Mouse (Mus musculus): ENCODE results near the gene Uap1l1. TPM values are rescaled to one million over a fixed set of nuclear protein-coding genes. Genes with fewer than 3 reads are reported as not detected.
"Not testable (repeated sequence)": the region's sequence is repeated elsewhere in the genome, so short reads cannot be mapped to it uniquely, and the experiment has no call there.

The Uap1l1 gene
- total RNA-seq (2018; cell fraction: chromatin; rRNA removed): 100 to 1,000 TPM in 17 of 26 experiments, 10 to 100 TPM in 9; 48.0 to 345 (median 127) TPM
- 100 to 1,000 TPM; 115 to 202 (median 152) TPM for total RNA-seq (2018; cell fraction: cytosol; rRNA removed)
- total RNA-seq (2018; cell fraction: nucleus; rRNA removed): 100 to 1,000 TPM in 23 of 26 experiments, 10 to 100 TPM in 3; 84.1 to 302 (median 139) TPM
- 55.8 to 128 TPM (median 119 TPM) in 3 replicates for polyA plus RNA-seq (2018)

- H3K79me2 ChIP-seq (ENCODE audit: inconsistent target): peaks cover 39% of the 10 kb centered on the region
- under 1% methylated on average over 45 of the region's 54 CpGs for WGBS (ENCODE audit: missing documents)
- H3K27ac ChIP-seq: peak within 1 kb of the TSS; percentile 81
- H3K4me3 ChIP-seq (ENCODE audit: inconsistent target): peak within 1 kb of the TSS; percentile 94
- H3K36me3 ChIP-seq (ENCODE audit: inconsistent target): peaks cover 43% of the 10 kb centered on the region
Observed at GRCm38 (mm10) chr2:25365091-25365761, at the start of gene Uap1l1. Uap1l1 (minus strand) TSS chr2:25365682.

- not testable (repeated sequence) for H3K27ac ChIP-seq; H3K79me2 ChIP-seq (ENCODE audit: inconsistent target); H3K4me3 ChIP-seq (ENCODE audit: inconsistent target)
Observed at GRCm38 (mm10) chr2:25413436-25413835, 48.0 kb upstream of the Uap1l1 start.

DNA sequence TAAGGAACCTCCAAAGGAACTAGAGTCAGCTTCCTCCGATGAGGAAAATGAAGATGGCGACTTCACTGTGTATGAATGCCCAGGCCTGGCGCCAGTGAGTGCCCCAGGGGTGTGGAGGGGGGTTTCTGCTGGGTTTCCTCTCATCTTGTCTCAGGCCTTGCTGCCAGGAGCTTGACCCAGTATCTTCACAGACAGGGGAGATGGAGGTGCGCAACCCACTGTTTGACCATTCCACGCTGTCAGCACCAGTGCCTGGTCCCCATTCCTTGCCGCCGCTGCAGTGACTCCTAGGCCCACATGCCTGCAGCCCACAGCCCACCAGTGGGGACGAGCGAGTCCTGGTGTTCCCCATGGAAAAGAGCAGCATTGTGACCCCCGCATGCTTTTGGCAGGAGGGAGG is 43.4 kb upstream of the Uap1l1 start:
- H3K79me2 ChIP-seq (ENCODE audit: inconsistent target): no peaks in the 10 kb centered on the region
- H3K36me3 ChIP-seq (ENCODE audit: inconsistent target): no peaks in the 10 kb centered on the region
- no peak overlapping the region for H3K4me3 ChIP-seq (ENCODE audit: inconsistent target)
- 89% methylated on average over 7 of the region's 10 CpGs for WGBS (ENCODE audit: missing documents)
- no peak overlapping the region for H3K27ac ChIP-seq

More at GRCm38 (mm10) chr2:25413436-25413835, 48.0 kb upstream of the Uap1l1 start:
- H3K36me3 ChIP-seq (ENCODE audit: inconsistent target): not testable (repeated sequence)

DNA sequence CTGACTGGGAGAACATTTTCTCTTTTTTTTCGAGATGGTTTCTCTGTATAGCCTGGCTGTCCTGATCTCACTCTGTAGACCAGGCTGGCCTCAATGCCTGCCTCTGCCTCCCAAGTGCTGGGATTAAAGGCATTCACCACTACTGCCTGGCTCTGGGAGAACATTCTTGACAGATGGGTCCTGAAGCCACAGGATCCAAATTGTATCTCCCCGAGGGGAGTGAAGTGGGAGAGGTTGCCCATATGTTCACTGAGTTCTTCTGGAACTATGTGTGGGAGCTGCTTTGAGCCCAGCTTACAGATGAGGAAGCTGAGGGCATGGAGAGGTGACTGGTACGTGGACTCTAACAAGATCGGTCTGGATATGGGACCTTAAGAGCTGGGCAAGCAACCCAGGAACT is 38.5 kb upstream of the Uap1l1 start:
- Histone ChIP-seq H3K36me3 (ENCODE audit: inconsistent target) (no peaks in the 10 kb centered on the region), H3K27ac (no peak overlapping the region), H3K4me3 (ENCODE audit: inconsistent target) (no peak overlapping the region), H3K79me2 (ENCODE audit: inconsistent target) (no peaks in the 10 kb centered on the region)
- WGBS (ENCODE audit: missing documents): 76% methylated on average over 4 of the region's 4 CpGs

- 8% methylated on average over 49 of the region's 54 CpGs for WGBS (ENCODE audit: missing documents)
- no peaks in the 10 kb centered on the region for H3K79me2 ChIP-seq (ENCODE audit: inconsistent target)
- H3K27ac ChIP-seq: no peak overlapping the region
- H3K36me3 ChIP-seq (ENCODE audit: inconsistent target): no peaks in the 10 kb centered on the region
- H3K4me3 ChIP-seq (ENCODE audit: inconsistent target): no peak overlapping the region
Observed at GRCm38 (mm10) chr2:25402972-25403601, 37.6 kb upstream of the Uap1l1 start.

DNA sequence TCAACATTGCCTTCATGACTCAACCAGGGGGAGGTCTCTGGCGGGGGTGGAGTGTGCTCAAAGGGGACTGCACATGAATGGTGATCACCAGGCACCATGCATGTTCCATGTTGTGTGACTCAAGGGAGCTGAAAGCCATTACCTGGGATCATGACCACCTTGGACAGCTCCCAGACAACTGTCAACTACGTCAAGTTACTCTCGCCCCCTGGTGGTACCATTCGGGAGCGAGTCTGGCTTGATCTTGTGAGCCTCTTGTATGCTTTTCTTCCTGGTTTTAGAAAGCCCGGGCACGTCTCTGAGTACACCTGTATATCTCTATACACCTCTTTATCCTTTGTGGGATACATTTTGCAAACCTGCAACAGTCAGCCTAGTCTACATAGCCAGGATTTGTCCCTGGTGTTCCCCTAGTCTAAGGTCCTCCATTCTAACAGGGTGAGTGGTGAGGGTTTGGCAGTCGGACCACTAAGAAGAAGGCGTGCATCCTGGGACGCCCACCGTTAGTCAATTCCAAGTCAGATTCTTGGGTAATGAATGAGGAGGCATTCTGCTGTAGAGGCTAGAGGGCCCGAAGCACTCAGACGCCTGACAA is 37.0 kb upstream of the Uap1l1 start:
- WGBS (ENCODE audit: missing documents): 3% methylated on average over 13 of the region's 13 CpGs
- H3K79me2 ChIP-seq (ENCODE audit: inconsistent target): no peaks in the 10 kb centered on the region
- H3K27ac ChIP-seq: no peak overlapping the region
- no peaks in the 10 kb centered on the region for H3K36me3 ChIP-seq (ENCODE audit: inconsistent target)
- H3K4me3 ChIP-seq (ENCODE audit: inconsistent target): no peak overlapping the region

GRCm38 (mm10) chr2:25400764-25401163 is 35.3 kb upstream of the Uap1l1 start:
- H3K79me2 ChIP-seq (ENCODE audit: inconsistent target): no peaks in the 10 kb centered on the region
- no peaks in the 10 kb centered on the region for H3K36me3 ChIP-seq (ENCODE audit: inconsistent target)
- H3K27ac ChIP-seq: no peak overlapping the region
- 4% methylated on average over 17 of the region's 17 CpGs for WGBS (ENCODE audit: missing documents)
- H3K4me3 ChIP-seq (ENCODE audit: inconsistent target): no peak overlapping the region

- Histone ChIP-seq H3K36me3 (ENCODE audit: inconsistent target) (no peaks in the 10 kb centered on the region), H3K27ac (no peak overlapping the region), H3K79me2 (ENCODE audit: inconsistent target) (no peaks in the 10 kb centered on the region), H3K4me3 (ENCODE audit: inconsistent target) (no peak overlapping the region)
- WGBS (ENCODE audit: missing documents): 23% methylated on average over 16 of the region's 16 CpGs
Observed at GRCm38 (mm10) chr2:25400291-25400690, 34.8 kb upstream of the Uap1l1 start.

DNA sequence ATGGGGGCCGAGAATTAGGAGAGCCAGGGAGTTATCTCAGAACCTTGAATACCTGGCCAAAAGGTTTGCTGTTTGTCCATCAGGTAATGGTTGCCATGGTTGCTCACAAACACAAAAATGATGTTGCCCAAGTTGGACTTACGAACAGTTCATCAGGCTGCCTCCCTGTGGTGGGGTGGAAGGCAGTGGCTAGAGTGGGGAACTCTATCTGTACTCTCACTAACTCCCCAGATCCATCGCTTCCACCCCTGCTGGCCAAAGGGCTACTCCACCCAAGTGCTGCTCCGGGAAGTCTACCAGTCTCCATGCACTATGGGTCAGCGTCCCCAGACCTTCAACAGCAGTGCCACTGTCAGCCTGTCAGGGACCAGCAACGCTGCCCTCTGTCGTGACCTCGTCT is 33.6 kb upstream of the Uap1l1 start, which contains the start of gene Npdc1:
Npdc1 (plus strand) TSS at position 301 of the 400 bp plus-strand sequence.
- no peak within 1 kb of the TSS for H3K4me3 ChIP-seq (ENCODE audit: inconsistent target)

GRCm38 (mm10) chr2:25398065-25398464 is 32.6 kb upstream of the Uap1l1 start:
- H3K27ac ChIP-seq: no peak overlapping the region
- 96% methylated on average over 7 of the region's 7 CpGs for WGBS (ENCODE audit: missing documents)
- H3K4me3 ChIP-seq (ENCODE audit: inconsistent target): no peak overlapping the region
- H3K79me2 ChIP-seq (ENCODE audit: inconsistent target): no peaks in the 10 kb centered on the region
- no peaks in the 10 kb centered on the region for H3K36me3 ChIP-seq (ENCODE audit: inconsistent target)

More for the DNA sequence above, 33.6 kb upstream of the Uap1l1 start, which contains the start of gene Npdc1:
- Histone ChIP-seq H3K27ac (no peak within 1 kb of the TSS), H3K79me2 (ENCODE audit: inconsistent target) (no peaks in the 10 kb centered on the region), H3K36me3 (ENCODE audit: inconsistent target) (no peaks in the 10 kb centered on the region)
- WGBS (ENCODE audit: missing documents): 83% methylated on average over 8 of the region's 8 CpGs

DNA sequence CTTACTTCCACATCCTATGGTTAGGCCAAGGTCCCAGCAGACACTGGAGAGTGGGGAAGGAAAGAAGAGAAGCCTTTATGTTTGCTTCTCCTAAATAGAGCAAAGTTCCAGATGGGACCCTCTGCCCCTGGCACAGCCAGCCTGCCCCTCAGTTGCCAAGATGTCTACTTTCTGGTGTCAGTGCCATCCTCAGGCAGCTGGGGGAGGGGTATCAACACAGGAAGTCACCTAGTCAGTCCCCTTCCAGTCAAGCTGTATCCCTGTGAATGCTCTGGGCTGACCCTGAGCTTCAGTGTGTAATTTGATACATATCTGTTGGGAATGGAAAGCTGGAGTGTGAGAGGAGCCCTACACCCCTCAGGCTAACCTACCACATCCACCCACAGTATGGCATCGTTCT is 31.5 kb upstream of the Uap1l1 start:
- WGBS (ENCODE audit: missing documents): 83% methylated on average over 1 of the region's 1 CpGs
- Histone ChIP-seq H3K79me2 (ENCODE audit: inconsistent target) (no peaks in the 10 kb centered on the region), H3K36me3 (ENCODE audit: inconsistent target) (no peaks in the 10 kb centered on the region)

GRCm38 (mm10) chr2:25396597-25396983 is 31.1 kb upstream of the Uap1l1 start:
- Histone ChIP-seq H3K27ac (no peak overlapping the region), H3K79me2 (ENCODE audit: inconsistent target) (no peaks in the 10 kb centered on the region), H3K4me3 (ENCODE audit: inconsistent target) (no peak overlapping the region), H3K36me3 (ENCODE audit: inconsistent target) (no peaks in the 10 kb centered on the region)
- WGBS (ENCODE audit: missing documents): 55% methylated on average over 3 of the region's 3 CpGs

More for the DNA sequence above, 31.5 kb upstream of the Uap1l1 start:
- Histone ChIP-seq H3K4me3 (ENCODE audit: inconsistent target) (no peak overlapping the region), H3K27ac (no peak overlapping the region)

DNA sequence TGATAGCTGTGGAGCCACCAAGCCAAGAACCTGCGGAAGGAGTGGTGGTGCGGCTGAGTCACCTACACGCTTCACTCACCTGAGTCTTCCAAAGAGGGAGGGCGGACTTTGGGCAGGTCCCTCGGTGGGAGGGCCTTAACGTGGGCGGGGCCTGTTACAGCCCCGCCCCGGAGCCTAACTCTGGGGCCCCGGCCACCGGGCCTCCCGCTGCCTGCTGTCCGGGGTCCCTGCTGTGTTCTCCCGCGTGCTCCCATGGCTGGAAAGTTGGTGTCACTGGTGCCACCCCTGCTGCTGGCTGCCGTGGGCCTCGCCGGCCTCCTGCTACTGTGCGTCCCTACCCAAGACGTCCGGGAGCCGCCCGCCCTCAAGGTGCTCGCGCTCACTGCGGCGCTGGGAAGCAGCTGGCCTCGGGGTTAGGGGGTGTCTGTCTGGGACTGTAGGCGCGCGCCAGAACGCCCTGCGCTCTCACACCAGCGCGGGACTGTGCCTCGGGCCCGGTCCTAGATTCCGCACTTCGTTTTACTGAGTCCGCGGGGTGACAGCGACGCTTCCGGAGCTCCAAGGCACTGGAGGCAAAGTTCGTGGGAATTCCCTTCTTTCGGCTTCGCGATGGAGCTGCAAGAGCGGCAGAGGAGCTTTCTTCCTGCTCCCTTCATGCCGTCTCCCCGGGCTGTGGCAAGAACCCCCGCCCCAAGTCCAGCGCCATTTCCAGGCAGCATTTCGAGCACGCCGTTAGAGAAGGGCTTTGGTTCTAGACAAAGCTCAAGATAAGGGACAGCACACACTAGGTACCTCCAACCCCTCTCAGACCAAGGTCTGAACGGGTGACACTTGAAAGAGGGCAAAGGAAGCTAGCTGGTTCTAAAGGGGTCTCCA is 30.5 kb upstream of the Uap1l1 start, which contains the start of gene Entpd2:
Entpd2 (plus strand) TSS at position 154 of the 876 bp plus-strand sequence.
- H3K36me3 ChIP-seq (ENCODE audit: inconsistent target): no peaks in the 10 kb centered on the region
- H3K27ac ChIP-seq: no peak within 1 kb of the TSS
- 3% methylated on average over 57 of the region's 57 CpGs for WGBS (ENCODE audit: missing documents)
- no peak within 1 kb of the TSS for H3K4me3 ChIP-seq (ENCODE audit: inconsistent target)
- H3K79me2 ChIP-seq (ENCODE audit: inconsistent target): no peaks in the 10 kb centered on the region

All from macrophage (primary cell).